Mouse (Mus musculus) heart, adult 2 months (tissue): ENCODE data around the gene Stard3.

Source experiments
- CTCF ChIP-seq: fragments of 200-600 bp; IDR thresholded peaks from 2 replicates; pipeline ENCODE4 v1.8.1; 2022; ENCODE audit warnings: antibody characterized with exemption, mild to moderate bottlenecking, moderate library complexity
- POLR2A ChIP-seq: fragments of 200-500 bp; IDR thresholded peaks from 2 replicates; pipeline ENCODE4 v1.6.1; 2011; ENCODE audit warnings: mild to moderate bottlenecking, low read depth, low read length, control low read depth; ENCODE audit not compliant: insufficient read depth

GRCm38 (mm10) chr11:98322159-98322558 is 36.0 kb upstream of the Stard3 start:
- TF ChIP-seq POLR2A (no peak), CTCF (no peak)
